Mouse (Mus musculus) frontal cortex, postnatal 36 days (tissue): ENCODE data around the gene Sbk3.

Experiments
- DNase-seq, 2 experiments: peaks; one replicate each; pipeline ENCODE4 v3.0.0; 2022; ENCODE audit warnings: low spot score in 2 of 2

Gene Sbk3

DNA sequence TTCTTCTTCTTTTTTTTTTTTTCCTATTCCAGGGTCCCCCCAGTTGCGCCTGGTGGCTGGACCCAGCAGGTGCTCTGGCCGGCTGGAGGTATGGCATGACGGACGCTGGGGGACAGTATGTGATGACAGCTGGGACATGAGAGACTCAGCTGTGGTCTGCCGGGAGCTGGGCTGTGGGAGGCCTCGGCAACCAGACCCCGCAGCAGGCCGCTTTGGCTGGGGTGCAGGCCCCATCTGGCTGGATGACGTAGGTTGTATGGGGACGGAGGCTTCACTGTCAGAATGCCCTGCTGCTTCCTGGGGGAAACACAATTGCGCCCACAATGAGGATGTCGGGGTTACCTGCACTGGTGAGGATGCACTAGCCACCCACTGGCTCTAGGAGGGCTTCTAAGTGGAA lies 37.9 kb downstream of the Sbk3 start:
- DNase-seq = no peak

DNA sequence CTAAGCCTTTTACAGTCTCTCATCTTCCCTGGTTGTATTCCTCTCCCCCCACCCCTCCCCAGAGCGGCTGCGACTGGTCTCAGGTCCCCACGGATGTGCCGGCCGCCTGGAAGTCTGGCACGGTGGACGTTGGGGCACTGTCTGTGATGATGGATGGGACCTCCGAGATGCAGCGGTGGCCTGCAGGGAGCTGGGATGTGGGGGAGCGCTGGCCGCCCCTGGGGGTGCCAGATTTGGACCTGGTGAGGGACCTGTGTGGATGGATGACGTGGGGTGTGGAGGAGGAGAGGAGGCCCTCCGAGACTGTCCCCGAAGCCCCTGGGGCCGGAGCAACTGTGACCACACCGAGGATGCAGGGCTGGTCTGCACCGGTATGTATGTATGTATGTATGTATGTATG lies 42.6 kb downstream of the Sbk3 start:
- DNase-seq = no peak

DNA sequence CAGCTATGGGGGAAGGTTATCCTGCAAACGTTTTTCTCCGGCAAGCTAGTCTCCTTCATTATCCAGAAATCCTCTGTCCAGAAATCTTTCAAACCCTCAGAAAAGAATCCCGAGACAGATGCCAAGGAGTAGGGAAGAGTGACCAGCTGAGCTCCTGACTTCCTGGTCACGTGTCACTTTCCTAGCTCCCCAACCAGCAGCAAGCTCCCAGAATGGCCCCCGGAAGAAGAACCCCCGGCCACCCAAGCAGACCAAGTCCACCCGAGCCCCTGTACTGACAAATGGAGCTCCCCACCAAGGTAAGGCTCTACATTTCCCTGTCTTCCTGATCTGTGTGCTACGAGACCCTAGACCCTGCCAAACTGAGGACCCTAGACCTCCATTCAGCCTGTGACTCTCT lies 43.3 kb downstream of the Sbk3 start:
- DNase-seq = no peak

DNA sequence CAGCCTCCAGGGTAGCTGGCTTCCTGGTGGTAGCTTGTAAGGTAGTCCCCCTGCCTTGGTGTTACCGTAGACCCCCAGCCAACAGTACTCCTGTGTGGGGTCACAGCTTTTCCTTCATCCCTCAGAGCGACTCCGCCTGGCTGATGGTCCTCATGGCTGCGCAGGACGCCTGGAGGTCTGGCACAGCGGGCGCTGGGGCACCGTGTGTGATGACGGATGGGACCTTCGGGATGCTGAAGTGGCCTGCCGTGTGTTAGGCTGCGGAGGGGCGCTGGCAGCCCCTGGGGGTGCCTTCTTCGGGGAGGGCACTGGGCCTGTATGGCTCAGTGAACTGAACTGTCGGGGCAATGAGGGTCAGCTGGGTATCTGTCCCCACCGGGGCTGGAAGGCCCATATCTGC lies 44.1 kb downstream of the Sbk3 start:
- no peak for DNase-seq

DNA sequence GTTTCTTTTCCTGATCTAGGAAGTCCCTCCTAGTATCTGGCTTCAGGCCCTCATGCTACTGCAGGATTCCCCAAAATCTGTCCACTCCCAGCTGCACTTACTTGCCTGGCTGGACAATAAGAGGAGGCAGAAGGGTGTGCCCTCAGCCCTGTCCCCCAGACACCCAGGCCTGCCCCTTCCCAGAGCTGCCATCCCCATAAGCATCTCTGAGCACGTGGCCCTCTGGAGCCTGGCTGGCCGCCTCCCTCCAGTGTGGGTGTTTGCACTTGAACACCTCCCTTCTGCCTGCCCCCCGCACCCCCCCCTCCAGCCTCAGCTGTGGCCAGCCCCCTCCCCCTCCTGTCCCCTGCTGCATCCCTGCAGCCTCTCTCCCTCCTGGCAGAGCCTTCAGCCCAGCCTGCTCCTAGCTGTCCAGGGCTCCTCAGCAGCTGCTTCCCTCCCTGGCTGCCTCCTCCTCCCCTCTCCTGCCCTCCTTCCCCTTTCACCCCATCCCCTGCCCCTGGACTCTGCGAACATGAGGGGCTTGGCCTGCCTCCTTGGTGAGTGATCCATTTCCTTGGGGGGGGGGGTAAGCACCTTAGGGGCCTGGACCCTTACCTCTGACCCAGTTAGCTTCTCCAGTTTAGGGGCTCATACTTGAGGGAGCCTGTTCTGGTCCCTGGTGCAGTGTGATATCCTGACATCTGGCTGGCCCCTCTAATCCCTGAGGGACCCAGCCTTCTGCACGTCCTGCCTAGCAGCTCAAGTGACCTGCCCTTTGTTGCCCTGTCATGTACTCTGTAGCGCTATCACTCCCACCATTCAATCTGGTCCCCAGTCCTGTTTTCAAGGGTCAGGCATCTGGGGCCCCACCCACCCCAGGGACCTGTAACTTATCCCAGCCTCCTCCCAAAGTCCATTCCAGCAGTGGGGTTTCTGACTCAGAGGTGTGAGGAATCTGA lies 45.3 kb downstream of the Sbk3 start, which contains the start of gene Ssc5d:
TSS of gene Ssc5d (plus strand) at position 345 of the 941 bp plus-strand sequence.
- peak in 1 of 2 experiments; percentile 18 for DNase-seq

DNA sequence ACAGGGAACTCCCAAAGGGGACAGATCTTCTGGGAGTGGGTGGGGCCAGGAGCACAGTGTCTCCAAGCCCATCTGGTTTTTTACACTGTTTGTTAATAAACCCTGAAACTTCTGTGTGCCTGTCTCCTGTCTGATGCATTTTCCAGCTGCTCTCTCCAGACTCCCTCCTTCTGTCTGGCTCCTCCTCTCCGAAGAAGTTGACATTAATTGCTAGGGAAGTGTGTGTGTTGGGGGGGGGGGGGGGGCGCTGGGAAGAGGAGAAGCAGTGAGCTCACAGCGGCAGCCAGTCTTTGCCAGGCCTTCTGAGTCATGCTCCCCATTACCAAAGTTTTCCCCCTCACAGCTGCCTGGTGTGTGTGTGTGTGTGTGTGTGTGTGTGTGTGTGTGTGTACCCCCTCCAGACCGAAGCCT lies 46.1 kb downstream of the Sbk3 start:
- DNase-seq = no peak

DNA sequence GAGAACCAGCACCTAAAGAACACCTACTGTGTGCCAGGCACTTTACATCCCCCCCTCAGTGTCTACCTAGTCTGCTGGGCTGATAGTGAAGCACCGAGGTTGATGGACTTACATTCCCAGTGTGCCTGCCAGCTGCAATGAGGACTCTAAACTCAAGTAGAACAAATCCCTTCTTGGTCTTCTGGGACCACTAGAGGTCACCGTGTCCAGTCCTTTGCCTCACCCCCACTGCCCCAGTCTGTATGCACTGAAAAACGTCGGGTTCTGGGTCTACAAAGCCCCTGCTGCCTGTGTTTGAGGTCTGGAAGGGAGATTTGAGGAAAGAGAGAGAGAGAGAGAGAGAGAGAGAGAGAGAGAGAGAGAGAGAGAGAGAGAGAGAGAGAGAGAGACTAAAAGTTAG lies 46.5 kb downstream of the Sbk3 start:
- DNase-seq = no peak

DNA sequence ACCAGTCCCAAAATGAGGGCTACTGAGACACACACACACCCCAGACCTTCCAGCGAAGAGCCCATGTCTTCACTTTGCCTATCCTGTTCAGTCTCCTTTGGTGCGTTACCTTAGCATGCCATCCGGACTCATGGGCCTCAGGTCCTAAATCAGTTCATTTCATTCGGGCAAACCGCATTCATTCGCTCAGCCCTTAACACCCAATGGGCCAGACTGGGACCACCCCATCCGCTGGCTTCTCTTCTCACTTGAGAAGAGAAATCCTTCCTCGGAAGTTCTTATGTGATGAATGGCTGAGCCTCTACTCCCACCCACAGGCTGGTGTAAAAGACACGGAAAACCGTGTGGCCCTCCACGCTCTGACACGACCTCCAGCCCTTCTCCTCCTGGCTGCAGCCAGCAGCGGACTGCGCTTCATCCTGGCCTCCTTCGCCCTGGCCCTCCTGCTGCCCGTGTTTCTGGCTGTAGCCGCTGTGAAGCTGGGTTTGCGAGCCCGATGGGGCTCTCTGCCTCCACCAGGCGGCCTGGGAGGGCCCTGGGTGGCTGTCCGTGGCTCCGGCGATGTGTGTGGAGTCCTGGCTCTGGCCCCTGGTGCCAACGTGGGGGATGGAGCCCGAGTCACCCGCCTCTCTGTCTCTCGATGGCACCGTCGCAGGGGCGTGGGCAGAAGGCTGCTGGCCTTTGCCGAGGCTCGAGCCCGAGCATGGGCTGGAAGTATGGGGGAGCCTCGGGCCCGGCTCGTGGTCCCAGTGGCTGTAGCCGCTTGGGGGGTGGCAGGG lies 47.2 kb downstream of the Sbk3 start:
- peak; percentile 64 to 68 for DNase-seq

DNA sequence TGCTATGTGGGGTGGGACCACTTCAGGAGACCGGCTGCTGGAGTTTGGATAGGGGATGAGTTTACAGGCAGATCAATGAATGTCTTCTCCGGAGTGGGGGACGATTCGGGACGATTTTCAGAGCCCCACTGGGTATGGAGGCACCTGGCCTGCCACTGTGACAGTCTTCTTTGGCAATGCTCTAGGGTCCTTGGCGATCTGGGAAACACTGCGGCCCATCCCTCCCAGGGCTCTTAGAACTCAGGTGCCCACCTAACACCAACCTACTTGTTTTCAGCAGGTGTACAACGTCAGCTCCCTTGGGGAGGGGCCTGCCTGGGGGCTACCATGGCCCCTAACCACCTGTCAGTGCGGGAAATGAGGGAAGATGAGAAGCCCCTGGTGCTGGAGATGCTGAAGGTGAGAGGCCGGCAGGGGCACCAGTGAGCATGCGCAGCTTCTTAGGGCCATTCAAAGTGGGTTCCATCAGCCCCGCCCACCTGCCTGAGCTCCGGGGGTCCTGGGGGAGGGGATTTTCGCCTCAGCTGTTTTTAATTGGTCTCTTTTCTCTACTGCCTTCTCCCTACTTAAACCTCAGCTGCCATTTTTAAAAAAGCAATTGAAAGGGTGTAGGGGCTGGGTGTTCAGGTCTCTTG lies 47.9 kb downstream of the Sbk3 start:
- DNase-seq = peak; percentile 70 to 72

DNA sequence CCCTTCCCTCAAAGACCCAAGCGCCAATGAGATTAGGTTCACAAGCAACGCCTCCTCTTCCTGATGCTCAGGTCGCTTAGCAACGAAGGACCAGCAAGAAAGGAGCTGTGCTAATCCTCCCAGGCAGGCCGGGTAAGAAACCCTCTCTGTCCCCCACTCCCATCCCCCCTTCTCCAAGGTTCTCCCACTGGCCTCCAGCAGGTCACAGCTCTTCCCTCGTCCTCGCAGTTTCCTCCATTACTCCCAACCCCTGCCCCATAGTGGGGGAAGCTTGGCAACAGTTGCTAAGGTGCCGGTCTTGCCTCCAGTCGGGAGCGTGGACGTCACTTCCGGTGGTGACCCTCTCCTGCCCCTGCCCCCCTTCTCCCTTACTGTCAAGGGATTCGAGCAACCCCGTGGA lies 48.5 kb downstream of the Sbk3 start:
- peak; percentile 91 to 92 for DNase-seq

DNA sequence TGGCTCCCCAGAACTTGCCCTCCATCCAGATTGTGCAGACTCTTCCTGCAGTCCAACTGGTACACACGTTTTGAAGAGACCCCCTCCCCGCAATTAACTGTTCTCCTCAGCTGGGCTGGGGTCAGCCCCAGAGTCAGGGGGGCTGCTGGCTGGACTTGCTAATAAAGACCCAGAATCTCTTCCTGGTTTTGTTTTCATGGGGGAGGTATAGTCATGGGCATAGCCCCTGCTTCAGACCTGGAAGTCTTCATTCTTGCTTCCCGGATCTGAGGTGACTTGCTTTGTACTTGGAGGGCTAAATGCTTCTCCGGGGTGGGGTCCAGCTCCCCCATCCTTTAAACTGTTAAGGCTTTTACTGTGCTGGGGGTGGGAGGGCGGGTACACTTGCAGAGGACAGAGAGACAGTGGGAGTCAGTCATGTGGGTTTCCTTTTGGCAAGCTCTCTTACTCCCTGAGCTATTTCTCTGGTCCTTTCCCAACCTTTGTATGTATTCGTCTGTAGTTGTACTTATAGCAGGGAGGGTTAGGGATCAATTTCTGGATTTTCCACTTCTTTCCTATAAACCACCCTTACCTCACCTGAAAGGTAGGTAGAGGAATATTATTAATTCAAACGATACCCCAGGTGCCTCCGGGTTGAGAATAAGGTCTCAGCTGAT lies 49.0 kb downstream of the Sbk3 start, which contains the start of gene Nat14:
TSS of gene Nat14 (plus strand) at position 205 of the 659 bp plus-strand sequence.
- DNase-seq = no peak

DNA sequence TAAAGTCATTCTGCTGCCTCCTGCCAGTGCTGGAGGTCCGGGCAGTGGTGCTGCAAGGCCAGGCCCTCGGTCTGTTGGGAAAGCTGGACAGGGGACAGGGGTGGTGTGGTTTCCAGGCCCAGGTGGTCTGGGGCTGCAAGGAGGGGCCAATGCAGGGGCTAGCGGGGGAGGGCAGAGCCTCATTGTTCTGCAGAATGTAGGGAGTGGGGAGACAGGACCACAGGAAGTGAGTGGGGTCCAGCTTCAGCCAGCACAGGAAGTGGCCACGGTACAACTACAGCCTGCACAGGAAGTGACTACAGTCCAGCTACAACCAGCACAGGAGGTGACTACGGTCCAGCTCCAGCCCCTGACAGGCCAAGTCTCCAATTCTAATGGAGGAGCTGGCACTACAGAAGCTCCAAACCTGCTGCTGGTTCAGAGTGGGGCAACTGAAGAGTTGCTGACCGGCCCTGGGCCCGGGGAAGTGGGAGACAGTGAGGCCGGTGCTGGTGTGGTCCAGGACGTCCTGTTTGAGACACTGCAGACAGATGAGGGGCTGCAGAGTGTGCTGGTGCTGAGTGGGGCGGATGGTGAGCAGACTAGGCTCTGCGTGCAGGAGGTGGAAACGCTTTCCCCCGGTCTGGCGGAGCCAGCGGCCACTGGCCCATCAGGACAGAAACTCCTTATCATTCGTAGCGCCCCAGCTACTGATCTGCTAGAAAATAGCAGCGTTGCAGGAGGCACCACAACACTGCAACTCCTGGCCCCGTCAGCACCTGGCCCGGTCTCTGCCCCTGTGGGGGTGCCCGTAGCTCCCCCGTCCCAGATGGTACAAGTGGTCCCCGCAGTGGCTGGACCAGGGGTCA lies 49.8 kb downstream of the Sbk3 start:
- no peak for DNase-seq

DNA sequence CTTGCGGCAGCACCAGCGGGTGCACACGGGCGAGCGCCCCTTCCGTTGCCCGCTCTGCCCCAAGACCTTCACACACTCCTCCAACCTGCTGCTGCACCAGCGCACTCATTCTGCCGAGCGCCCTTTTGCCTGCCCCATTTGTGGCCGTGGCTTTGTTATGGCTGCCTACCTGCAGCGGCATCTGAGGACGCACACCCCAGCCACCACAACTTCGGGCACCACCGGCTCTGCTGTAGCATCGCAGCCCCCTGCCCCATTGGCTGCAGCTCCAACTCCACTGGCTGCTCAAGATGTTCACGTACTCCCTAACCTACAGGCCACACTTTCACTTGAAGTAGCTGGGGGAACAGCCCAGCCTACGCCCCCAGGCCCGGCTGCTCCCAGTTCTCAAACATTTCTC lies 50.5 kb downstream of the Sbk3 start:
- DNase-seq = no peak

DNA sequence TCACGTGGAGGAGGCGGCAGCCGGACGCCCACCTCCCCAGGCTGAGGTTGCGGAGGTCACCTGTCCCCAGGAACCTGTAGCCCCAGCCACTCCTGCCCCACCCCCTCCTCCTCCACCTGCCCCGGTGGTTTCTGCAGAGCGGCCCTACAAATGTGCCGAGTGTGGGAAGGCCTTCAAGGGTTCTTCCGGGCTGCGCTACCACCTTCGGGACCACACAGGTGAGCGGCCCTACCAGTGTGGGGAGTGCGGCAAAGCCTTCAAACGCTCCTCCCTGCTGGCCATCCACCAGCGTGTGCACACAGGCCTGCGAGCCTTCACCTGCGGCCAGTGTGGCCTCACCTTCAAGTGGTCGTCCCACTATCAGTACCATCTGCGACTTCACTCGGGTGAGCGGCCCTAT lies 51.0 kb downstream of the Sbk3 start:
- no peak for DNase-seq

DNA sequence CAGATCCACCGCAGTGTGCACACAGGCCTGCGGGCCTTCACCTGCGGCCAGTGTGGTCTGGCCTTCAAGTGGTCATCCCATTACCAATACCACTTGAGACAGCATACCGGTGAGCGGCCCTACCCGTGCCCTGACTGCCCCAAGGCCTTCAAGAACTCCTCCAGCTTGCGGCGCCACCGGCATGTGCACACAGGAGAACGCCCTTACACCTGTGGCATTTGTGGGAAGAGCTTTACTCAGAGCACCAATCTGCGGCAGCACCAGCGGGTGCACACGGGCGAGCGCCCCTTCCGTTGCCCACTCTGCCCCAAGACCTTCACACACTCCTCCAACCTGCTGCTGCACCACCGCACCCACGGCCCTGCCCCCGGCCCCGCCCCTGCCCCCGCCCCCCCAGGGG lies 51.9 kb downstream of the Sbk3 start:
- DNase-seq = no peak

DNA sequence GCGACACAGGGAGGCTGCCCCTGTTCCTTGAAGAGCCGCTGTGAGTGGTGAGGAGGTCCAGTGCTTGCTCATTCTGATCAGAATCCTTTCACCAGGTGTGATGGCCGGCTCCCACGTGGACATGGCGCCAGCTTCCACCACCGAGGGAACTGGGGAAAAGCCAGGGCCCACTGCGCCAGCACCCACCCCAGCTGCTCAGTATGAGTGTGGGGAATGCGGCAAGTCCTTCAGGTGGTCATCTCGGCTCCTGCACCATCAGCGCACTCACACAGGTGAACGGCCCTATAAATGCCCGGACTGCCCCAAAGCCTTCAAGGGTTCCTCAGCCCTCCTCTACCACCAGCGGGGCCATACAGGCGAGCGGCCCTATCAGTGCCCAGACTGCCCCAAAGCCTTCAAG lies 52.3 kb downstream of the Sbk3 start:
- DNase-seq = no peak

DNA sequence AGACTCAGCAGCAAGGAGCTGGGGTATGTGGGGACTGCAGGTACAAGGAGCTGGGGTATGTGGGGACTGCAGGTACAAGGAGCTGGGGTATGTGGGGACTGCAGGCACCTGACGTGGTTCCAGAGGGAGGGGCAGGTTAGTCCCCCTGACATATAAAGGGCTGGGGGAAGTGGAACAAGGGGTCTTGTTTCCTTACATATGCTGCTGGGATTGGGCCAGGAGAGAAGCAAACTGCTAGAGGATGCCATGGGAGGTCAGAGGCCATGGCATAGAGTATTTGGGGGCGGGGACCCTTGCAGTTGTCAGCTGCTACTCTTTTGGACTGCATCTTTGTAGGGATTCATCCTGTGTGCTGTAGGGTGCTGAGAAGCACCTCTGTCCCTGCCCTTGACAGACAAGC lies 53.5 kb downstream of the Sbk3 start:
- DNase-seq = no peak

DNA sequence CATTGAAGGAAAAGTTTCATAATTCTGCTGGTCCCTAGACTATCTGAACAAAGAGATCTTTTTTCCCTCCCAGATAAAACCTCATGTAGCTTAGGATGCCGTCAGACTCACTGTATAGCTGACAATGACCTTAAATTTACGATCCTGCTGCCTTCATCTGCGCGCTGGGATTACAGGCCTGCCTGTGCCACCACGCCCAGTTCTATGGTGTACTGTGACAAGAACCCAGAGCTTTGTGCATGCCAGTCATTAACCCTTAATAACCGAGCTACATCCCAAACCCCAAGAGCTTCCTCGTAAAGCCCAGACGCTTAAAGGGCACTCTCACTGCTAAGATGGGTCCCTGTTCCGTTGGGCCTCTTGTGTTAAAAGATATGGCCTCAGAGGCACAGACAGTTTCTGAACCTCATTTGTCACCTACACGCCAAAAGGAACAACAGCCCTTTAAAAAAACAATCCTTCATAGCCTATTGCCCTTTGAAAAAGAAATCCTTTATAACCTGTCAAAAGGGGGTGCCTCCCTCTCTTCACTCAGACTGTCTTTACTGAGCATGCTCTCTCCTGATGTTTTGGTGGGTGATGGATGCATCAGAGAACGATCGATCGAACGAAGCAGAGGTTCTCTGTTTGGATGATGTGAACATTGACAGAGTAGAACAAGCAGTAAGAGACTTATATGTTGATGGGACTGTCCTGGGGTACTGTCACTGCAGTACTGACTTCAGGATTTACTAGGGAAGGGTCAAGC lies 55.1 kb downstream of the Sbk3 start:
- DNase-seq = peak; percentile 43 to 54
